Mouse (Mus musculus) forebrain, embryonic 13.5 days (tissue): ENCODE data around the gene Scg2. TPM values are rescaled to one million over a fixed set of nuclear protein-coding genes. Genes with fewer than 3 reads are reported as not detected.

Experiments
- ATAC-seq: fragments of 200-750 bp; cut with Nextera tagmentation; 2 replicates; pipeline ENCODE4 v1.8.0; 2017
- H3K27ac ChIP-seq: fragments of 300-500 bp; sonication (generic); 2 replicates; pipeline ENCODE4 v1.5.1; 2015; ENCODE audit warnings: inconsistent platforms, mild to moderate bottlenecking, moderate library complexity
- H3K27me3 ChIP-seq: fragments of 300-500 bp; sonication (generic); 2 replicates; pipeline ENCODE4 v1.6.1; 2015; ENCODE audit warnings: mild to moderate bottlenecking, inconsistent platforms
- H3K36me3 ChIP-seq: fragments of 300-500 bp; sonication (generic); 2 replicates; pipeline ENCODE4 v1.6.1; 2015; ENCODE audit warnings: mild to moderate bottlenecking, inconsistent platforms; ENCODE audit not compliant: poor library complexity, severe bottlenecking
- H3K4me1 ChIP-seq: fragments of 300-500 bp; sonication (generic); 2 replicates; pipeline ENCODE4 v1.6.1; 2015; ENCODE audit warnings: inconsistent platforms
- H3K4me2 ChIP-seq: fragments of 300-500 bp; sonication (generic); 2 replicates; pipeline ENCODE4 v1.6.1; 2015; ENCODE audit warnings: inconsistent platforms, mild to moderate bottlenecking, moderate library complexity
- H3K4me3 ChIP-seq: fragments of 300-500 bp; sonication (generic); 2 replicates; pipeline ENCODE4 v1.5.1; 2015; ENCODE audit warnings: mild to moderate bottlenecking, inconsistent platforms
- H3K9ac ChIP-seq: fragments of 300-500 bp; sonication (generic); 2 replicates; pipeline ENCODE4 v1.6.1; 2015; ENCODE audit warnings: mild to moderate bottlenecking, inconsistent platforms
- H3K9me3 ChIP-seq: fragments of 300-500 bp; sonication (generic); replicated peaks from 2 replicates; pipeline ENCODE4 v1.6.1; 2016; ENCODE audit warnings: inconsistent platforms
- WGBS: fragments of 180-500 bp; shearing (Covaris S2); methylation state at CpG from one replicate; pipeline ENCODE4 v1.1.7; 2015; 5-methylcytosine and 5-hydroxymethylcytosine counted together
- polyA plus RNA-seq: library from polyadenylated mRNA; unstranded; fragments of >200 nt; fragmentation: Nextera tagmentation; extraction: Ambion mirVana; gene quantifications from 2 replicates; pipeline ENCODE4 v1.2.1, GENCODE M21; 2015

The Scg2 gene
- polyA plus RNA-seq, 1 experiment from 2014 or later = 21.5 TPM

- H3K4me3 ChIP-seq = no peak overlapping the region
- no peaks in the 10 kb centered on the region for H3K27me3 ChIP-seq
- ATAC-seq = no peak
- H3K9ac ChIP-seq = no peak overlapping the region
- 89% methylated on average over 8 of the region's 8 CpGs for WGBS
- no peaks in the 10 kb centered on the region for H3K36me3 ChIP-seq
- H3K27ac ChIP-seq = no peak overlapping the region
- no peaks in the 10 kb centered on the region for H3K9me3 ChIP-seq
- peaks cover 3% of the 10 kb centered on the region; the same call in 1 of the 2 replicates for H3K4me1 ChIP-seq
- no peak overlapping the region for H3K4me2 ChIP-seq
These were observed 3.2 kb downstream of the Scg2 start for GRCm38 (mm10) chr1:79436671-79437070.

GRCm38 (mm10) chr1:79429058-79429457, 10.9 kb downstream of the Scg2 start:
- H3K36me3 ChIP-seq = no peaks in the 10 kb centered on the region
- no peak overlapping the region for H3K9ac ChIP-seq
- no peak overlapping the region for H3K27ac ChIP-seq
- H3K4me2 ChIP-seq = no peak overlapping the region
- H3K9me3 ChIP-seq = no peaks in the 10 kb centered on the region
- H3K4me3 ChIP-seq = no peak overlapping the region
- no peak for ATAC-seq
- H3K4me1 ChIP-seq = 0 out of 2 replicates have a peak, but pooled peaks cover 3% of the 10 kb centered on the region
- WGBS = 38% methylated on average over 5 of the region's 5 CpGs
- H3K27me3 ChIP-seq = no peaks in the 10 kb centered on the region

GRCm38 (mm10) chr1:79415496-79415895, 24.4 kb downstream of the Scg2 start:
- ATAC-seq = no peak

GRCm38 (mm10) chr1:79406337-79406942, 33.5 kb downstream of the Scg2 start:
- no peak overlapping the region for H3K4me2 ChIP-seq
- H3K4me1 ChIP-seq = no peaks in the 10 kb centered on the region
- ATAC-seq = no peak
- no peak overlapping the region for H3K9ac ChIP-seq
- no peaks in the 10 kb centered on the region for H3K36me3 ChIP-seq
- no peaks in the 10 kb centered on the region for H3K9me3 ChIP-seq
- H3K4me3 ChIP-seq = no peak overlapping the region
- no peaks in the 10 kb centered on the region for H3K27me3 ChIP-seq
- no peak overlapping the region for H3K27ac ChIP-seq
- 82% methylated on average over 7 of the region's 7 CpGs for WGBS

More at GRCm38 (mm10) chr1:79415496-79415895, 24.4 kb downstream of the Scg2 start:
- no peaks in the 10 kb centered on the region for H3K4me1 ChIP-seq
- H3K36me3 ChIP-seq = no peaks in the 10 kb centered on the region
- H3K27ac ChIP-seq = no peak overlapping the region
- no peak overlapping the region for H3K9ac ChIP-seq
- no peaks in the 10 kb centered on the region for H3K27me3 ChIP-seq
- H3K9me3 ChIP-seq = no peaks in the 10 kb centered on the region
- H3K4me2 ChIP-seq = no peak overlapping the region
- H3K4me3 ChIP-seq = no peak overlapping the region

GRCm38 (mm10) chr1:79401090-79402012, 38.6 kb downstream of the Scg2 start:
- WGBS = 36% methylated on average over 10 of the region's 10 CpGs
- H3K9me3 ChIP-seq = no peaks in the 10 kb centered on the region
- H3K27ac ChIP-seq = no peak overlapping the region
- H3K4me1 ChIP-seq = no peaks in the 10 kb centered on the region
- H3K36me3 ChIP-seq = no peaks in the 10 kb centered on the region
- H3K9ac ChIP-seq = no peak overlapping the region
- H3K27me3 ChIP-seq = no peaks in the 10 kb centered on the region
- ATAC-seq = peak; percentile 55; the same call in 1 of the 2 replicates
- H3K4me2 ChIP-seq = no peak overlapping the region
- H3K4me3 ChIP-seq = no peak overlapping the region

GRCm38 (mm10) chr1:79400284-79400683, 39.6 kb downstream of the Scg2 start:
- Histone ChIP-seq H3K27me3 (no peaks in the 10 kb centered on the region), H3K27ac (no peak overlapping the region), H3K4me1 (no peaks in the 10 kb centered on the region), H3K9me3 (no peaks in the 10 kb centered on the region), H3K4me3 (no peak overlapping the region), H3K36me3 (no peaks in the 10 kb centered on the region), H3K4me2 (no peak overlapping the region), H3K9ac (no peak overlapping the region)
- 80% methylated on average over 5 of the region's 5 CpGs for WGBS
- no peak for ATAC-seq

Other genes with a start within 250 kb of the Scg2 start
- 0.28 TPM in 1 of 2 replicates, not detected in the other for gene Ap1s3, start 231.9 kb upstream of the Scg2 start, polyA plus RNA-seq